Mouse (Mus musculus): ENCODE results near the gene Ppp2r2d. TPM values are rescaled to one million over a fixed set of nuclear protein-coding genes. Genes with fewer than 3 reads are reported as not detected.

Gene Ppp2r2d
- polyA plus RNA-seq (2012; ENCODE audit: insufficient read depth, insufficient read length, low replicate concordance, missing spikeins): not detected in 2 replicates

GRCm38 (mm10) chr7:138845544-138846391, at the start of gene Ppp2r2d, which contains the start of gene Mapk1ip1:
TSS of gene Ppp2r2d (plus strand) at chr7:138846079.
TSS of gene Mapk1ip1 (minus strand) at chr7:138846273.
- TF ChIP-seq POLR2A (IDR thresholded peaks at IDR 0.05; ENCODE audit: insufficient read depth, low read depth, low read length): peak; percentile 87
- peak; percentile 53; the same call in 1 of the 2 replicates for TF ChIP-seq CTCF (IDR thresholded peaks at IDR 0.05; ENCODE audit: insufficient read depth, low read depth, low read length)
- peak within 1 kb of the TSS; percentile 90 for H3K27ac ChIP-seq (ENCODE audit: insufficient read depth, low read depth, low read length)
- WGBS: under 1% methylated on average over 51 of the region's 51 CpGs
- H3K4me3 ChIP-seq (ENCODE audit: insufficient read depth, low read depth, low read length): peak within 1 kb of the TSS; percentile 84
- H3K4me1 ChIP-seq (ENCODE audit: control insufficient read depth, insufficient read depth, low read length): peaks cover 25% of the 10 kb centered on the region

- TF ChIP-seq POLR2A (IDR thresholded peaks at IDR 0.05; ENCODE audit: insufficient read depth, low read depth, low read length): no peak
- TF ChIP-seq CTCF (IDR thresholded peaks at IDR 0.05; ENCODE audit: insufficient read depth, low read depth, low read length): no peak
- H3K4me1 ChIP-seq (ENCODE audit: control insufficient read depth, insufficient read depth, low read length): no peaks in the 10 kb centered on the region
- H3K4me3 ChIP-seq (ENCODE audit: insufficient read depth, low read depth, low read length): no peak overlapping the region
- no peak overlapping the region for H3K27ac ChIP-seq (ENCODE audit: insufficient read depth, low read depth, low read length)
- 61% methylated on average over 4 of the region's 4 CpGs for WGBS
These were observed 42.5 kb upstream of the Ppp2r2d start for GRCm38 (mm10) chr7:138803386-138803785.

GRCm38 (mm10) chr7:138807146-138807545, 38.7 kb upstream of the Ppp2r2d start:
- TF ChIP-seq CTCF (IDR thresholded peaks at IDR 0.05; ENCODE audit: insufficient read depth, low read depth, low read length) (no peak), POLR2A (IDR thresholded peaks at IDR 0.05; ENCODE audit: insufficient read depth, low read depth, low read length) (no peak)
- 93% methylated on average over 3 of the region's 3 CpGs for WGBS
- H3K4me1 ChIP-seq (ENCODE audit: control insufficient read depth, insufficient read depth, low read length): no peaks in the 10 kb centered on the region
- no peak overlapping the region for H3K27ac ChIP-seq (ENCODE audit: insufficient read depth, low read depth, low read length)
- H3K4me3 ChIP-seq (ENCODE audit: insufficient read depth, low read depth, low read length): no peak overlapping the region

- Histone ChIP-seq H3K27ac (ENCODE audit: insufficient read depth, low read depth, low read length) (no peak overlapping the region), H3K4me1 (ENCODE audit: control insufficient read depth, insufficient read depth, low read length) (no peaks in the 10 kb centered on the region), H3K4me3 (ENCODE audit: insufficient read depth, low read depth, low read length) (no peak overlapping the region)
- 80% methylated on average over 11 of the region's 11 CpGs for WGBS
- no peak for TF ChIP-seq CTCF (IDR thresholded peaks at IDR 0.05; ENCODE audit: insufficient read depth, low read depth, low read length)
- no peak for TF ChIP-seq POLR2A (IDR thresholded peaks at IDR 0.05; ENCODE audit: insufficient read depth, low read depth, low read length)
These were observed 32.5 kb upstream of the Ppp2r2d start for GRCm38 (mm10) chr7:138813213-138813875.

- 80% methylated on average over 4 of the region's 4 CpGs for WGBS
These were observed 27.6 kb upstream of the Ppp2r2d start for GRCm38 (mm10) chr7:138818314-138818713.

GRCm38 (mm10) chr7:138824423-138824822, 21.5 kb upstream of the Ppp2r2d start:
- no peak for TF ChIP-seq POLR2A (IDR thresholded peaks at IDR 0.05; ENCODE audit: insufficient read depth, low read depth, low read length)
- TF ChIP-seq CTCF (IDR thresholded peaks at IDR 0.05; ENCODE audit: insufficient read depth, low read depth, low read length): no peak
- Histone ChIP-seq H3K4me1 (ENCODE audit: control insufficient read depth, insufficient read depth, low read length) (no peaks in the 10 kb centered on the region), H3K27ac (ENCODE audit: insufficient read depth, low read depth, low read length) (no peak overlapping the region), H3K4me3 (ENCODE audit: insufficient read depth, low read depth, low read length) (no peak overlapping the region)
- WGBS: 73% methylated on average over 6 of the region's 6 CpGs

More at GRCm38 (mm10) chr7:138818314-138818713, 27.6 kb upstream of the Ppp2r2d start:
- TF ChIP-seq CTCF (IDR thresholded peaks at IDR 0.05; ENCODE audit: insufficient read depth, low read depth, low read length) (no peak), POLR2A (IDR thresholded peaks at IDR 0.05; ENCODE audit: insufficient read depth, low read depth, low read length) (no peak)
- H3K4me1 ChIP-seq (ENCODE audit: control insufficient read depth, insufficient read depth, low read length): no peaks in the 10 kb centered on the region
- H3K4me3 ChIP-seq (ENCODE audit: insufficient read depth, low read depth, low read length): no peak overlapping the region
- no peak overlapping the region for H3K27ac ChIP-seq (ENCODE audit: insufficient read depth, low read depth, low read length)

- TF ChIP-seq CTCF (IDR thresholded peaks at IDR 0.05; ENCODE audit: insufficient read depth, low read depth, low read length): no peak
- no peak for TF ChIP-seq POLR2A (IDR thresholded peaks at IDR 0.05; ENCODE audit: insufficient read depth, low read depth, low read length)
- no peaks in the 10 kb centered on the region for H3K4me1 ChIP-seq (ENCODE audit: control insufficient read depth, insufficient read depth, low read length)
- H3K27ac ChIP-seq (ENCODE audit: insufficient read depth, low read depth, low read length): no peak overlapping the region
- 91% methylated on average over 19 of the region's 19 CpGs for WGBS
- no peak overlapping the region for H3K4me3 ChIP-seq (ENCODE audit: insufficient read depth, low read depth, low read length)
These were observed 20.7 kb upstream of the Ppp2r2d start for GRCm38 (mm10) chr7:138824995-138825756.

GRCm38 (mm10) chr7:138827812-138828211, 18.1 kb upstream of the Ppp2r2d start:
- no peak overlapping the region for H3K27ac ChIP-seq (ENCODE audit: insufficient read depth, low read depth, low read length)
- TF ChIP-seq CTCF (IDR thresholded peaks at IDR 0.05; ENCODE audit: insufficient read depth, low read depth, low read length) (peak; percentile 90), POLR2A (IDR thresholded peaks at IDR 0.05; ENCODE audit: insufficient read depth, low read depth, low read length) (no peak)
- WGBS: 16% methylated on average over 11 of the region's 11 CpGs

More at GRCm38 (mm10) chr7:138827812-138828211, 18.1 kb upstream of the Ppp2r2d start:
- no peak overlapping the region for H3K4me3 ChIP-seq (ENCODE audit: insufficient read depth, low read depth, low read length)
- H3K4me1 ChIP-seq (ENCODE audit: control insufficient read depth, insufficient read depth, low read length): no peaks in the 10 kb centered on the region
